Comparison of ENCODE assay signal across 26 mouse cellular contexts in genomic region chr12:99298242-99298641, GRCm38 (mm10).
"Had no signal": no experiment of that assay in that cellular context is flagged by ENCODE, and none has a peak within 500 bp of the region (broad histone marks: within the 10 kb centered on the region; RNA-seq: fewer than 3 reads in every experiment).

No protein-coding gene starts in this region.

- ATAC-seq: hindbrain, postnatal 0 days; intestine, embryonic 16.5 days had no signal

- H3K36me3 ChIP-seq: heart, embryonic 13.5 days; heart, embryonic 15.5 days; hindbrain, embryonic 13.5 days; hindbrain, embryonic 15.5 days; kidney, embryonic 15.5 days; limb, embryonic 10.5 days; limb, embryonic 12.5 days; liver, embryonic 13.5 days had no signal

- H3K4me3 ChIP-seq: heart, embryonic 13.5 days; heart, embryonic 15.5 days; hindbrain, embryonic 13.5 days; hindbrain, embryonic 15.5 days; kidney, embryonic 15.5 days; left cerebral cortex, adult 2 months; limb, embryonic 10.5 days; limb, embryonic 12.5 days; liver, embryonic 13.5 days had no signal

- H3K4me2 ChIP-seq: heart, embryonic 11.5 days; heart, embryonic 13.5 days; heart, embryonic 15.5 days; hindbrain, embryonic 13.5 days; hindbrain, embryonic 15.5 days; kidney, embryonic 15.5 days; limb, embryonic 12.5 days; liver, embryonic 11.5 days; liver, embryonic 13.5 days had no signal

- H3K27ac ChIP-seq: heart, embryonic 13.5 days; heart, embryonic 15.5 days; hindbrain, postnatal 0 days; kidney, embryonic 15.5 days; kidney, postnatal 0 days; left cerebral cortex, adult 2 months; limb, embryonic 10.5 days; limb, embryonic 12.5 days; liver, embryonic 13.5 days had no signal

- DNase-seq: gastrocnemius, postnatal 14 days; gastrocnemius, postnatal 36 days; heart, adult 11 months; heart, postnatal 14 days; heart, postnatal 36 days; kidney, adult 11 months; kidney, adult 2 months; kidney, adult 9 months; kidney, postnatal 14 days; kidney, postnatal 36 days; layer of hippocampus, adult 9-11 months; liver; liver, embryonic 13.5 days had no signal

- H3K9me3 ChIP-seq: heart, embryonic 13.5 days; heart, embryonic 15.5 days; hindbrain, embryonic 13.5 days; hindbrain, embryonic 15.5 days; kidney, embryonic 15.5 days; limb, embryonic 10.5 days; limb, embryonic 12.5 days; liver, embryonic 13.5 days had no signal

- H3K27me3 ChIP-seq: heart, embryonic 13.5 days; heart, embryonic 15.5 days; hindbrain, embryonic 13.5 days; hindbrain, embryonic 15.5 days; kidney, embryonic 15.5 days; limb, embryonic 12.5 days; liver, embryonic 13.5 days had no signal

- H3K9ac ChIP-seq: heart, embryonic 15.5 days; hindbrain, embryonic 15.5 days; kidney, embryonic 15.5 days; limb, embryonic 12.5 days; liver, embryonic 13.5 days had no signal
